In the genomic region with DNA sequence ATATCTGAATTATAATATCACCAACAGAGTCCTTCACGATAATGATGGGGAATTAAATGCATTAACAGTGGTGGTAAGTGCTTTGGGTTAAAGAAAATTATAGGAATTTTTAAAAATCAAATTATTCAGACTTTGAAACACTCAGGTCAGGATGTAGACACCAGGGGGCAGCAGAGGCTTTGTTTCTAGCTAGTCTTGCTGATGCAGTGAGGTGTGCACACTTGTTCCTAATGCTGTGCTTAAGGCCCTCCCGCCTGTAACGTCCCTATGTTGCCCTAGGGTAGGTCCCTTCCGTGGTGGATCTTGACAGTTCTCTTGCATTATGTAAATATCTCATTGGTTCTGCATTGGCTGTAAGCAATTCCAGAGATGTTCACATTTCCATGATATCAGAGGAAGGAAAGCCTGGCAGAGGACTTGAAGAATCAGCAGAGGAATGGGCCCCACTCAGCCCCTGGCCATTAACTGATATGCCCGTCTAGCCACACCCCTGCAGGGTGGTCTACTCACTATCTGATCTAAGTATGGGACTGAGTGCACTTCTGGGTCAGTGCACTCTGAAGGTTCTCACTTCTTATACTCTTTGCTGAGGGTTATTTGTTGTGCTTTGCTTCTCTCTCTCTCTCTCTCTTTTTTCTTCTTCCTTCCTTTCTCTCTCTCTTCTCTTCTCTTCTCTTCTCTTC, we compare ENCODE assay signal across 9 mouse cellular contexts. TPM values are rescaled to one million over a fixed set of nuclear protein-coding genes. Genes with fewer than 3 reads are reported as not detected.
DNase-seq lines count a peak whose midpoint lies in the region; ATAC-seq and TF ChIP-seq lines count a peak whose summit lies in the region.
"Had no signal": no experiment of that assay in that cellular context is flagged by ENCODE, and none has a peak within 500 bp of the region (broad histone marks: within the 10 kb centered on the region; RNA-seq: fewer than 3 reads in every experiment).

No protein-coding gene starts in this region.

- no peaks in the 10 kb centered on the region for H3K27me3 ChIP-seq in kidney, embryonic 14.5 days (ENCODE audit: control insufficient read depth, insufficient read depth, low read length)
- no peaks in the 10 kb centered on the region for H3K27me3 ChIP-seq in embryonic facial prominence, embryonic 11.5 days (ENCODE audit: control insufficient read depth, insufficient read depth, low read length)
- H3K27me3 ChIP-seq in midbrain, embryonic 14.5 days (ENCODE audit: control insufficient read depth, insufficient read depth, low read length), result no peaks in the 10 kb centered on the region

- no peak for TF ChIP-seq POLR2A in bone marrow, adult 2 months (IDR thresholded peaks at IDR 0.05; ENCODE audit: borderline replicate concordance, control insufficient read depth, low read depth, low read length)

- H3K4me1 ChIP-seq in kidney, embryonic 14.5 days (ENCODE audit: control insufficient read depth, insufficient read depth, low read length), result no peaks in the 10 kb centered on the region
- H3K4me1 ChIP-seq in bone marrow, adult 2 months (ENCODE audit: control insufficient read depth, insufficient read depth, low read length), result no peaks in the 10 kb centered on the region
- H3K4me1 ChIP-seq in embryonic facial prominence, embryonic 11.5 days (ENCODE audit: control insufficient read depth, insufficient read depth, low read length), result no peaks in the 10 kb centered on the region
- no peaks in the 10 kb centered on the region for H3K4me1 ChIP-seq in midbrain, embryonic 14.5 days (ENCODE audit: control insufficient read depth, insufficient read depth, low read length)

- H3K4me2 ChIP-seq in kidney, embryonic 14.5 days (replicated peaks; ENCODE audit: low read depth, low read length), result no peak overlapping the region
- no peak overlapping the region for H3K4me2 ChIP-seq in embryonic facial prominence, embryonic 11.5 days (ENCODE audit: low read depth, low read length)
- H3K4me2 ChIP-seq in midbrain, embryonic 14.5 days (ENCODE audit: low read length), result no peak overlapping the region
- H3K4me2 ChIP-seq: limb, embryonic 12.5 days had no signal

- intact Hi-C loops in heart, postnatal 36 days (cut with DNase I), result loop anchor here (1.0 to 5.0 kb wide), 3 partner anchors 337 to 1086 kb away; no protein-coding TSS in a partner anchor

- H3K9me3 ChIP-seq in kidney, embryonic 14.5 days (ENCODE audit: control insufficient read depth, low read length), result no peaks in the 10 kb centered on the region
- H3K9me3 ChIP-seq in embryonic facial prominence, embryonic 11.5 days (replicated peaks; ENCODE audit: control insufficient read depth, low read length), result no peaks in the 10 kb centered on the region
- H3K9me3 ChIP-seq in midbrain, embryonic 14.5 days (ENCODE audit: control insufficient read depth, low read length), result no peaks in the 10 kb centered on the region
- H3K9me3 ChIP-seq: limb, embryonic 12.5 days had no signal

- DNase-seq in kidney, adult 11 months, result peak; percentile 31
- DNase-seq in embryonic facial prominence, embryonic 11.5 days (ENCODE audit: low spot score), result peak; percentile 85
- DNase-seq in heart, postnatal 36 days, result peak; percentile 61 to 78
- peak; percentile 70 to 83 for DNase-seq in left cerebral cortex, adult 18-20 months (ENCODE audit: low spot score in 2 of 2)
- DNase-seq in midbrain, embryonic 14.5 days, result peak; percentile 87
- DNase-seq in spleen, postnatal 4 days (ENCODE audit: low spot score in 2 of 2), result peak; percentile 55 to 87

- H3K27ac ChIP-seq in kidney, embryonic 14.5 days (ENCODE audit: low read depth, low read length), result no peak overlapping the region
- no peak overlapping the region for H3K27ac ChIP-seq in bone marrow, adult 2 months (ENCODE audit: control insufficient read depth, insufficient read depth, low read depth, low read length, poor library complexity)
- no peak overlapping the region for H3K27ac ChIP-seq in embryonic facial prominence, embryonic 11.5 days (replicated peaks; ENCODE audit: low read depth, low read length)
- no peak overlapping the region for H3K27ac ChIP-seq in midbrain, embryonic 14.5 days (replicated peaks; ENCODE audit: low read depth, low read length)
- H3K27ac ChIP-seq: limb, embryonic 12.5 days had no signal

- ATAC-seq in kidney, embryonic 14.5 days (ENCODE audit: low FRiP score, low TSS enrichment), result no peak
- no peak for ATAC-seq in embryonic facial prominence, embryonic 11.5 days (replicated peaks; ENCODE audit: insufficient number of reproducible peaks, low FRiP score, low TSS enrichment, low read depth)
- ATAC-seq in midbrain, embryonic 14.5 days (ENCODE audit: low FRiP score, low TSS enrichment), result no peak; the same call in 1 of the 2 replicates

- H3K36me3 ChIP-seq in kidney, embryonic 14.5 days (ENCODE audit: control insufficient read depth, insufficient read depth, low read length), result no peaks in the 10 kb centered on the region
- H3K36me3 ChIP-seq in embryonic facial prominence, embryonic 11.5 days (replicated peaks; ENCODE audit: control insufficient read depth, insufficient read depth, low read depth, low read length), result no peaks in the 10 kb centered on the region
- H3K36me3 ChIP-seq in midbrain, embryonic 14.5 days (ENCODE audit: control insufficient read depth, insufficient read depth, low read length), result no peaks in the 10 kb centered on the region
- H3K36me3 ChIP-seq: limb, embryonic 12.5 days had no signal

- no peak overlapping the region for H3K9ac ChIP-seq in kidney, embryonic 14.5 days (ENCODE audit: low read depth, low read length)
- no peak overlapping the region for H3K9ac ChIP-seq in embryonic facial prominence, embryonic 11.5 days (replicated peaks; ENCODE audit: low read length)
- no peak overlapping the region for H3K9ac ChIP-seq in midbrain, embryonic 14.5 days (replicated peaks; ENCODE audit: low read length)
- H3K9ac ChIP-seq: limb, embryonic 12.5 days had no signal

- 19% methylated on average over 5 of the region's 5 CpGs for WGBS in kidney, embryonic 14.5 days
- 20% methylated on average over 5 of the region's 5 CpGs for WGBS in bone marrow, adult 2 months
- WGBS in embryonic facial prominence, embryonic 11.5 days, result 19% methylated on average over 5 of the region's 5 CpGs
- 20% methylated on average over 5 of the region's 5 CpGs for WGBS in midbrain, embryonic 14.5 days

- H3K4me3 ChIP-seq in kidney, embryonic 14.5 days (ENCODE audit: low read length), result no peak overlapping the region
- H3K4me3 ChIP-seq in bone marrow, adult 2 months (replicated peaks; ENCODE audit: control insufficient read depth, low read depth, low read length), result no peak overlapping the region
- no peak overlapping the region for H3K4me3 ChIP-seq in embryonic facial prominence, embryonic 11.5 days (ENCODE audit: low read depth, low read length)
- H3K4me3 ChIP-seq in midbrain, embryonic 14.5 days (replicated peaks; ENCODE audit: low read depth, low read length), result no peak overlapping the region
- H3K4me3 ChIP-seq: limb, embryonic 12.5 days had no signal

- TF ChIP-seq CTCF in bone marrow, adult 2 months (IDR thresholded peaks at IDR 0.05; ENCODE audit: control insufficient read depth, insufficient read depth, low read length), result peak; percentile 56

RNA-seq across cellular contexts. Expression of a gene that starts 8.1 kb away (rescaled TPM):
- polyA plus RNA-seq in kidney, embryonic 14.5 days (2014; fragmentation: Nextera tagmentation; extraction: Ambion mirVana), result 25.7 and 35.5 TPM in 2 replicates
- 11.1 and 24.1 TPM in 2 replicates for polyA plus RNA-seq in bone marrow, adult 2 months (2011; ENCODE audit: insufficient read depth, insufficient read length, low replicate concordance, missing spikeins)
- polyA plus RNA-seq in embryonic facial prominence, embryonic 11.5 days (2014; fragmentation: Nextera tagmentation; extraction: Ambion mirVana), result 29.7 and 32.0 TPM in 2 replicates
- 10 to 100 TPM; 45.0 to 46.5 TPM for total RNA-seq in heart, postnatal 36 days (2021)
- total RNA-seq in left cerebral cortex, adult 18-20 months (2021), result 10 to 100 TPM; 66.5 to 69.9 TPM
- 31.6 and 39.4 TPM in 2 replicates for polyA plus RNA-seq in midbrain, embryonic 14.5 days (2014; fragmentation: Nextera tagmentation; extraction: Ambion mirVana)

RNA-seq across cellular contexts. Expression of a gene that starts 19.3 kb away (rescaled TPM):
- polyA plus RNA-seq in kidney, embryonic 14.5 days (2014; fragmentation: Nextera tagmentation; extraction: Ambion mirVana), result 19.0 and 24.6 TPM in 2 replicates
- not detected in 2 replicates for polyA plus RNA-seq in bone marrow, adult 2 months (2011; ENCODE audit: insufficient read depth, insufficient read length, low replicate concordance, missing spikeins)
- polyA plus RNA-seq in embryonic facial prominence, embryonic 11.5 days (2014; fragmentation: Nextera tagmentation; extraction: Ambion mirVana), result 35.4 and 40.6 TPM in 2 replicates
- total RNA-seq in heart, postnatal 36 days (2021), result under 1 TPM; 0.72 to 0.95 TPM
- total RNA-seq in left cerebral cortex, adult 18-20 months (2021), result 1 to 10 TPM; 3.0 to 4.8 TPM
- 4.9 and 5.4 TPM in 2 replicates for polyA plus RNA-seq in midbrain, embryonic 14.5 days (2014; fragmentation: Nextera tagmentation; extraction: Ambion mirVana)

Comparison
In these comparisons a context has a peak if more than half of its experiments do, and no peak if none do; other contexts are left out.
1. DNase-seq: peak in every context shown above with its lines; median percentile 87 in midbrain, embryonic 14.5 days; 85 in embryonic facial prominence, embryonic 11.5 days; 76 in left cerebral cortex, adult 18-20 months; 71 in spleen, postnatal 4 days; 70 in heart, postnatal 36 days; 31 in kidney, adult 11 months.